Mouse (Mus musculus) thymus, adult 2 months (tissue): ENCODE results near the gene Fam166b. TPM values are rescaled to one million over a fixed set of nuclear protein-coding genes. Genes with fewer than 3 reads are reported as not detected.

Source experiments
- DNase-seq: peaks from one replicate; pipeline ENCODE4 v3.0.0; 2021
- H3K27ac ChIP-seq: fragments of 200-500 bp; 2 replicates; pipeline ENCODE4 v1.5.1; 2012; ENCODE audit warnings: low read length, control low read depth; ENCODE audit not compliant: control insufficient read depth, insufficient read depth
- H3K27me3 ChIP-seq: fragments of 200-500 bp; 2 replicates; pipeline ENCODE4 v1.6.1; 2012; ENCODE audit warnings: mild to moderate bottlenecking, low read length, moderate library complexity, mixed read lengths; ENCODE audit not compliant: control insufficient read depth, insufficient read depth
- H3K36me3 ChIP-seq: fragments of 200-500 bp; 2 replicates; pipeline ENCODE4 v1.6.1; 2012; ENCODE audit warnings: mild to moderate bottlenecking, low read length, moderate library complexity; ENCODE audit not compliant: control insufficient read depth, insufficient read depth
- H3K4me1 ChIP-seq: fragments of 200-500 bp; replicated peaks from 2 replicates; pipeline ENCODE4 v1.6.1; 2012; ENCODE audit warnings: low read length; ENCODE audit not compliant: control insufficient read depth, insufficient read depth
- H3K4me3 ChIP-seq: fragments of 200-500 bp; 2 replicates; pipeline ENCODE4 v1.5.1; 2012; ENCODE audit warnings: mild to moderate bottlenecking, low read length, control low read depth, moderate library complexity; ENCODE audit not compliant: control insufficient read depth, insufficient read depth
- CTCF ChIP-seq: fragments of 200-500 bp; IDR thresholded peaks from 2 replicates; pipeline ENCODE4 v1.5.1; 2012; ENCODE audit warnings: mild to moderate bottlenecking, control low read depth, low read length, moderate library complexity, borderline replicate concordance; ENCODE audit not compliant: control insufficient read depth, poor library complexity, insufficient read depth; ENCODE audit errors: extremely low read depth
- POLR2A ChIP-seq: fragments of 200-500 bp; IDR thresholded peaks from 2 replicates; pipeline ENCODE4 v1.6.1; 2012; ENCODE audit warnings: mild to moderate bottlenecking, low read length, control low read depth, moderate library complexity; ENCODE audit not compliant: control insufficient read depth, poor library complexity, insufficient read depth; ENCODE audit errors: extremely low read depth
- WGBS: fragments of 180-500 bp; shearing (Covaris S2); methylation state at CpG from one replicate; pipeline ENCODE4 v1.1.7; 2018; 5-methylcytosine and 5-hydroxymethylcytosine counted together
- polyA plus RNA-seq: library from polyadenylated mRNA; depleted of rRNA; stranded (reverse); fragments of >200 nt; gene quantifications from 2 replicates; pipeline ENCODE4 v1.2.3, GENCODE M21; 2012

Gene Fam166b
- polyA plus RNA-seq, 1 experiment: 0.22 TPM

DNA sequence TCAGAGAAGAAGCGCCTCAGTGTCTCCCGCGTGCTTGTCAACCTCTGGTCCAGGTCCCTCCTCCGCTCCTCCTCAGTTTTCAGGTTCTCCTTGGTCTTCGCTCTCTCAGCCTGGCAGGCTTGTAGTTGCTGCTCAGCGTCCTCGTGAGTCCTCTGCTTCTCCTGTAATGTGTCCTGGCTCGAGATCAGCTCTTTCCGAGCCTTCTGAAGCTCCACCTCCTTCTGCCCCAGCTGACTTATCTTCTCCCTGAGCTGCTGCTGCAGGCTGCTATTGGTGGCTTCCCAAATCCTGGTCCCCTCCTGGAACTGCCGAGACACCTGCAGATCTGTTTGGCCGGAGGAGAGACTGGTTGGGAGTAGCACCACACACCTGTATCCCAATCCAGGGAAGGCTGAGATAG lies 23.4 kb upstream of the Fam166b start:
- H3K27ac ChIP-seq: no peak overlapping the region
- peaks cover 48% of the 10 kb centered on the region for H3K4me1 ChIP-seq
- 87% methylated on average over 11 of the region's 11 CpGs for WGBS
- no peaks in the 10 kb centered on the region for H3K27me3 ChIP-seq
- DNase-seq: no peak
- H3K4me3 ChIP-seq: no peak overlapping the region
- no peak for TF ChIP-seq CTCF
- no peak for TF ChIP-seq POLR2A
- no peaks in the 10 kb centered on the region for H3K36me3 ChIP-seq

DNA sequence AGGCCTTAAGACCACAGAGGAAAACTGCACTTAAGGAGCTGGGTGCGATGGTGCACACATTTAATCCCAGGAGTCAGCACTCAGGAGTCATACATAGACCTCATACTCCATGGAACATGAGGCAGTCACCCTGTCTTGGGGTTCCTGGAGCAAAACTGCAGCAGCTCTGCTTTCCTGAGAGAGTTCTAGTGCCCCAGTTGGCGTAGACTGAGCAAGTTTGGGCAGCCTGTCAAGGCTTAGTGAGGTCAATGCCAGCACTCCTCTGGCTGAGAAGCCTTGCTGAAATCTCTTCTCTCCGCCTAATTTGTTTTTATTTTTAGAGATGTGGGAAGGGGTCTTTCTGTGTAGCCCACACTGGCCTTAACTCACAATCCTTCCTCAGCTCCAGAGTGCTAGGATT lies 19.6 kb upstream of the Fam166b start:
- H3K27me3 ChIP-seq: no peaks in the 10 kb centered on the region
- WGBS: 95% methylated on average over 3 of the region's 3 CpGs
- no peak overlapping the region for H3K27ac ChIP-seq
- H3K4me3 ChIP-seq: no peak overlapping the region
- no peaks in the 10 kb centered on the region for H3K36me3 ChIP-seq
- H3K4me1 ChIP-seq: peaks cover 19% of the 10 kb centered on the region
- TF ChIP-seq CTCF (no peak), POLR2A (no peak)
- DNase-seq: no peak

DNA sequence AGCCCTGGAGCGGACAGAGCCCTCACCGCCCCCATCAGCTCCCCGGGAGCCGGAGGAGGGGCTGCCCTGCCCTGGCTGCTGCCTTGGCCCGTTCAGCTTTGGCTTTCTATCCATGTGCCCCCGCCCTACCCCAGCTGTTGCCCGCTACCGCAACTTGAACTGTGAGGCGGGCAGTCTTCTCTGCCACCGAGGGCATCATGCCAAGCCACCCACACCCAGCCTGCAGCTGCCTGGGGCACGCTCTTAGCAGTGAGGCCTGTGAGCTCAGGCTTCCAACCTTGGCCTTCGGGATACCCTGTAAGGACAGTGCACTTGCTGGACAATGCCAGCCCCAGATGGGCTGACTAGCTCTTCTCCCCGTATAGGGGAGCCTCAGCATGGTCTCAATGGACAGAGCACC lies 18.3 kb upstream of the Fam166b start:
- 82% methylated on average over 13 of the region's 13 CpGs for WGBS

DNA sequence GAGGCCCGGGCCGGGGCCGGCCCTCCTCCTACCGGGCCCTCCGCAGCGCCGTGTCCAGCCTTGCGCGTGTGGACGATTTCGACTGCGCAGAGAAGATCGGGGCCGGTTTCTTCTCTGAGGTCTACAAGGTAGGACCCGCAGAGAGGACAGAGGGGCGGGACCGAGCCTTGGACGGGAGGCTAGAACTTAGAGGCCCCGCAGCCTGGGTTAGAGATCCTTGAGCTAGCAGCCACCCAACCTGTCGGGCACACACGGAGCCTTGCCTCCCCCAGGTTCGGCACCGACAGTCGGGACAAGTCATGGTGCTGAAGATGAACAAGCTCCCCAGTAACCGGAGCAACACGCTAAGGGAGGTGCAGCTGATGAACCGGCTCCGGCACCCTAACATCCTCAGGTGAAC lies 14.6 kb upstream of the Fam166b start:
- H3K27me3 ChIP-seq: no peaks in the 10 kb centered on the region
- peak overlapping the region; percentile 57 for H3K4me3 ChIP-seq
- TF ChIP-seq CTCF (no peak), POLR2A (no peak)
- DNase-seq: peak; percentile 40
- no peak overlapping the region for H3K27ac ChIP-seq
- WGBS: 4% methylated on average over 28 of the region's 28 CpGs
- no peaks in the 10 kb centered on the region for H3K36me3 ChIP-seq
- peaks cover 7% of the 10 kb centered on the region; the same call in 1 of the 2 replicates for H3K4me1 ChIP-seq

More for the DNA sequence above, 18.3 kb upstream of the Fam166b start:
- Histone ChIP-seq H3K4me1 (peaks cover 8% of the 10 kb centered on the region), H3K4me3 (no peak overlapping the region), H3K36me3 (no peaks in the 10 kb centered on the region), H3K27me3 (no peaks in the 10 kb centered on the region), H3K27ac (no peak overlapping the region)
- no peak for DNase-seq
- TF ChIP-seq POLR2A: no peak
- TF ChIP-seq CTCF: no peak

DNA sequence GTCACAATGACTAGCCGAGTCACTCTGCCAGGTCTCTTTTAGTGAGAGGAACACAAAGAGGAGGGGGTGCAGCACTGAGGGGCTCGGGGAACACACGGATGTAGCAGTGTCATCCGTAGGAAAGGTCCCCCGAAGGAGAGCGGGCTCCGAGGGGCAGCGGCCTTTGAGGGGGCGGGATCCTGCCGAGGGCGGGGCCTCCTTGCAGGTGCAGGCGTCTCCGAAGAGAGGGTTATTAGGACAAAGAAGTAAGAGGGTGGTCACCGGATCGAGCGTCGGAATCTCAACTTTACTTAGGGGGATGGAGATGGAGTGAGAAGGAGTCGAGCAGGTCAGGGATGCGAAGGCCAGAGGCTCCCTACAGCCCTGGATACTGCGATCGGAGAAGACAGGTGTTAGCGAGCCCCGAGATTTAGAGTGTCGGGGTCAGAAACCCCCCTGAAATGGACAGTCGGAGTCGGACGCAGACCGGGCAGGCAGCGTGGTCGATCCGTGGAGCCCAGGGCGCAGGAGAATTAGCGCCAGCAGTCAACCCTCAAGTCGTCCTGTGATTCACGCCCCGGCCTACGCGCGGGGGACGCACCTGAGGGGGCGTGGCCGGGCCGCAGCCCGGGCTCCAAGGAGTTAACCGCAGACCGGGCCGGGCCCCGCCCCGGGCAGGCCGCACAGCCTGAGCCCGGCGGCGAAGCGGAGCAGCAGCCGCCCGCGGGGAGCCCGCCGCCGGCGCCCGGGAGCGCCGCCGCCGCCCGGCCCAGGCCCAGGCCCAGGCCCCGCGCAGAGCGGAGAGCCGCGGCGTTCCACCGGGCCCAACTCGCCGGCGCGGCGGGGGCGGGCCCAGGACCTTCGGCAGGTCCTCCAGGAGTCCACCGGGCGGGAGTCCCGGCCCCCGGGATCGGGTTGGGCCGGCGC lies 13.8 kb upstream of the Fam166b start:
- TF ChIP-seq CTCF (no peak), POLR2A (peak; percentile 39; the same call in 1 of the 2 replicates)
- Histone ChIP-seq H3K27ac (peak overlapping the region; percentile 68), H3K4me1 (peaks cover 7% of the 10 kb centered on the region; the same call in 1 of the 2 replicates), H3K4me3 (peak overlapping the region; percentile 57), H3K36me3 (no peaks in the 10 kb centered on the region), H3K27me3 (no peaks in the 10 kb centered on the region)
- WGBS: 2% methylated on average over 81 of the region's 88 CpGs
- peak; percentile 69 for DNase-seq

DNA sequence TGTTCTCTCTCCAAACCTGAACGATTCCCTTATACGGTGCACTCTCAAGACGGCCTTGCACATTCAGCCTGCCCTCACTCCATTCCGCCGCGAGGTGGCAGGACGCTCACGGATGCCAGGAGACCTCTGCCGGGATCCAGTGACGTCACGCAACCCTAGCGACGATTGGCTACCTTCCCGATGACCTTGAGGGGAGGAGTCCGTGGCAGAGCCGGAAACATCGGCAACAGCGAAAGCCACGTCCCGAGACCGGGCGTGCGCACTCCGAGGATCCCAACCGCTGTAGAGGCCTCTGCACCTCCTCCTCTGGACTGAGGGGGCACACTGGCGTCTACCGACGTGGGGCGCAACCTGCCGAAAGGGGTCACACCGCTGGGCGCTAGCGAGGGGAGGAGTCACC lies 13.1 kb upstream of the Fam166b start:
- WGBS: under 1% methylated on average over 33 of the region's 33 CpGs
- TF ChIP-seq POLR2A: peak; percentile 91; the same call in 1 of the 2 replicates
- peak; percentile 93 for TF ChIP-seq CTCF
- Histone ChIP-seq H3K4me1 (peaks cover 7% of the 10 kb centered on the region; the same call in 1 of the 2 replicates), H3K27me3 (no peaks in the 10 kb centered on the region), H3K36me3 (no peaks in the 10 kb centered on the region), H3K4me3 (peak overlapping the region; percentile 57), H3K27ac (peak overlapping the region; percentile 68)
- peak; percentile 99 for DNase-seq

DNA sequence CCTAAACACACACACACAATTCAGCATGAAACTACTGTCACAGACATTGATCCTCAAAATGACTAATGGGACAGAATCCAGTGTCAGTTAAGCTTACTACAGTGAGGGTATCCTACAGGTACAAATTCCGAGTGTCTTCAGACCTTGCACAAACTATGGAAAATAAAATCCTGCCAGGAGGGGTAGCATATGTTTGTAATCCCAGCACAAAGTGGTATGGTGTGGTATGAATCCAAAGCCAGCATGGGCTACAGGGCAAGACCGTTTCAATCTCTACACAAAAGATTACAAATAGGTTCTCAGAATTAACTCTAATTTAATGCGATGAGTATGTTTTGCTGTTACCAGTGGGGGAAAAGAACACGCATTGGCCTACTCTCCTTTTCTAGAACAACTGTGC lies 12.7 kb upstream of the Fam166b start, which contains the start of gene Tesk1:
Gene Tesk1 (plus strand): TSS at position 301 of the 400 bp plus-strand sequence.
- Histone ChIP-seq H3K27ac (peak within 1 kb of the TSS; percentile 68), H3K4me1 (peaks cover 7% of the 10 kb centered on the region; the same call in 1 of the 2 replicates)
- no peak for DNase-seq

More for the DNA sequence above, 12.7 kb upstream of the Fam166b start, which contains the start of gene Tesk1:
- Histone ChIP-seq H3K36me3 (no peaks in the 10 kb centered on the region), H3K4me3 (peak within 1 kb of the TSS; percentile 57), H3K27me3 (no peaks in the 10 kb centered on the region)
- 41% methylated on average over 4 of the region's 4 CpGs for WGBS
- TF ChIP-seq CTCF: no peak
- TF ChIP-seq POLR2A: no peak
